Mouse (Mus musculus): Measurements from ENCODE around the gene Olfr1366. TPM values are rescaled to one million over a fixed set of nuclear protein-coding genes. Genes with fewer than 3 reads are reported as not detected.
A peak's percentile ranks its signal among the peaks of the same experiment; 100 is the strongest.
"Not testable (repeated sequence)": the region's sequence is repeated elsewhere in the genome, so short reads cannot be mapped to it uniquely, and the experiment has no call there.

Olfr1366 gene
- polyA plus RNA-seq (2012; rRNA removed), result not detected in 2 replicates

- H3K27ac ChIP-seq (ENCODE audit: insufficient read depth, low read length), result no peak within 1 kb of the TSS
- no peak for TF ChIP-seq POLR2A (IDR thresholded peaks at IDR 0.05; ENCODE audit: extremely low read depth, insufficient read depth, low read length)
- no peak for TF ChIP-seq CTCF (IDR thresholded peaks at IDR 0.05; ENCODE audit: extremely low read depth, insufficient read depth, low read length)
- no peak within 1 kb of the TSS for H3K4me3 ChIP-seq (ENCODE audit: insufficient read depth, low read length)
- H3K4me1 ChIP-seq (ENCODE audit: control insufficient read depth, insufficient read depth, low read length), result no peaks in the 10 kb centered on the region
Observed at GRCm38 (mm10) chr13:21542708-21543107, at the start of gene Olfr1366. TSS of gene Olfr1366 (minus strand) at chr13:21542808.

GRCm38 (mm10) chr13:21591618-21592017 lies 49.0 kb upstream of the Olfr1366 start:
- no peaks in the 10 kb centered on the region for H3K4me1 ChIP-seq (ENCODE audit: control insufficient read depth, insufficient read depth, low read length)
- TF ChIP-seq CTCF (IDR thresholded peaks at IDR 0.05; ENCODE audit: extremely low read depth, insufficient read depth, low read length) (no peak), POLR2A (IDR thresholded peaks at IDR 0.05; ENCODE audit: extremely low read depth, insufficient read depth, low read length) (no peak)
- no peak overlapping the region for H3K4me3 ChIP-seq (ENCODE audit: insufficient read depth, low read length)
- no peak overlapping the region for H3K27ac ChIP-seq (ENCODE audit: insufficient read depth, low read length)

GRCm38 (mm10) chr13:21581659-21582058 lies 39.1 kb upstream of the Olfr1366 start, which contains the start of gene Olfr1364:
TSS of gene Olfr1364 (minus strand) at chr13:21581759.
- Histone ChIP-seq H3K27ac (ENCODE audit: insufficient read depth, low read length) (no peak within 1 kb of the TSS), H3K4me3 (ENCODE audit: insufficient read depth, low read length) (no peak within 1 kb of the TSS), H3K4me1 (ENCODE audit: control insufficient read depth, insufficient read depth, low read length) (no peaks in the 10 kb centered on the region)
- TF ChIP-seq POLR2A (IDR thresholded peaks at IDR 0.05; ENCODE audit: extremely low read depth, insufficient read depth, low read length), result no peak
- TF ChIP-seq CTCF (IDR thresholded peaks at IDR 0.05; ENCODE audit: extremely low read depth, insufficient read depth, low read length), result no peak

- Histone ChIP-seq H3K4me1 (ENCODE audit: control insufficient read depth, insufficient read depth, low read length) (no peaks in the 10 kb centered on the region), H3K27ac (ENCODE audit: insufficient read depth, low read length) (no peak within 1 kb of the TSS), H3K4me3 (ENCODE audit: insufficient read depth, low read length) (no peak within 1 kb of the TSS)
- no peak for TF ChIP-seq POLR2A (IDR thresholded peaks at IDR 0.05; ENCODE audit: extremely low read depth, insufficient read depth, low read length)
- TF ChIP-seq CTCF (IDR thresholded peaks at IDR 0.05; ENCODE audit: extremely low read depth, insufficient read depth, low read length), result no peak
Observed at GRCm38 (mm10) chr13:21559793-21560192, 17.2 kb upstream of the Olfr1366 start, which contains the start of gene Olfr1535. TSS of gene Olfr1535 (minus strand) at chr13:21559893.

GRCm38 (mm10) chr13:21550416-21551110 lies 8.0 kb upstream of the Olfr1366 start:
- no peaks in the 10 kb centered on the region for H3K4me1 ChIP-seq (ENCODE audit: control insufficient read depth, insufficient read depth, low read length)
- no peak for TF ChIP-seq CTCF (IDR thresholded peaks at IDR 0.05; ENCODE audit: extremely low read depth, insufficient read depth, low read length)
- no peak overlapping the region for H3K4me3 ChIP-seq (ENCODE audit: insufficient read depth, low read length)
- H3K27ac ChIP-seq (ENCODE audit: insufficient read depth, low read length), result no peak overlapping the region

GRCm38 (mm10) chr13:21549487-21549886 lies 6.9 kb upstream of the Olfr1366 start:
- Histone ChIP-seq H3K27ac (ENCODE audit: insufficient read depth, low read length) (no peak overlapping the region), H3K4me1 (ENCODE audit: control insufficient read depth, insufficient read depth, low read length) (no peaks in the 10 kb centered on the region), H3K4me3 (ENCODE audit: insufficient read depth, low read length) (no peak overlapping the region)
- no peak for TF ChIP-seq POLR2A (IDR thresholded peaks at IDR 0.05; ENCODE audit: extremely low read depth, insufficient read depth, low read length)
- TF ChIP-seq CTCF (IDR thresholded peaks at IDR 0.05; ENCODE audit: extremely low read depth, insufficient read depth, low read length), result no peak

- Histone ChIP-seq H3K4me3 (ENCODE audit: insufficient read depth, low read length) (peak within 1 kb of the TSS; percentile 79), H3K4me1 (ENCODE audit: control insufficient read depth, insufficient read depth, low read length) (no peaks in the 10 kb centered on the region), H3K27ac (ENCODE audit: insufficient read depth, low read length) (peak within 1 kb of the TSS; percentile 67)
- no peak for TF ChIP-seq CTCF (IDR thresholded peaks at IDR 0.05; ENCODE audit: extremely low read depth, insufficient read depth, low read length)
- 0 out of 2 replicates have a peak, but pooled peaks have one; percentile 24 for TF ChIP-seq POLR2A (IDR thresholded peaks at IDR 0.05; ENCODE audit: extremely low read depth, insufficient read depth, low read length)
Observed at GRCm38 (mm10) chr13:21530781-21531201, 11.8 kb downstream of the Olfr1366 start, which contains the start of gene Zkscan8. TSS of gene Zkscan8 (minus strand) at chr13:21531120.

- no peak overlapping the region for H3K27ac ChIP-seq (ENCODE audit: insufficient read depth, low read length)
- TF ChIP-seq CTCF (IDR thresholded peaks at IDR 0.05; ENCODE audit: extremely low read depth, insufficient read depth, low read length), result no peak
Observed at GRCm38 (mm10) chr13:21530136-21530535, 12.5 kb downstream of the Olfr1366 start.

GRCm38 (mm10) chr13:21506221-21506649 lies 36.4 kb downstream of the Olfr1366 start:
- H3K4me1 ChIP-seq (ENCODE audit: control insufficient read depth, insufficient read depth, low read length), result no peaks in the 10 kb centered on the region; the same call in 1 of the 2 replicates
- TF ChIP-seq CTCF (IDR thresholded peaks at IDR 0.05; ENCODE audit: extremely low read depth, insufficient read depth, low read length) (no peak), POLR2A (IDR thresholded peaks at IDR 0.05; ENCODE audit: extremely low read depth, insufficient read depth, low read length) (peak; percentile 58; the same call in 1 of the 2 replicates)
- peak overlapping the region; percentile 71 for H3K27ac ChIP-seq (ENCODE audit: insufficient read depth, low read length)
- peak overlapping the region; percentile 90 for H3K4me3 ChIP-seq (ENCODE audit: insufficient read depth, low read length)

More at GRCm38 (mm10) chr13:21530136-21530535, 12.5 kb downstream of the Olfr1366 start:
- H3K4me1 ChIP-seq (ENCODE audit: control insufficient read depth, insufficient read depth, low read length), result no peaks in the 10 kb centered on the region; the same call in 1 of the 2 replicates
- peak overlapping the region; percentile 79; the same call in 1 of the 2 replicates for H3K4me3 ChIP-seq (ENCODE audit: insufficient read depth, low read length)

- no peak overlapping the region for H3K27ac ChIP-seq (ENCODE audit: insufficient read depth, low read length)
- H3K4me3 ChIP-seq (ENCODE audit: insufficient read depth, low read length), result no peak overlapping the region
- TF ChIP-seq POLR2A (IDR thresholded peaks at IDR 0.05; ENCODE audit: extremely low read depth, insufficient read depth, low read length) (no peak), CTCF (IDR thresholded peaks at IDR 0.05; ENCODE audit: extremely low read depth, insufficient read depth, low read length) (no peak)
- H3K4me1 ChIP-seq (ENCODE audit: control insufficient read depth, insufficient read depth, low read length), result no peaks in the 10 kb centered on the region; the same call in 1 of the 2 replicates
Observed at GRCm38 (mm10) chr13:21502296-21502695, 40.3 kb downstream of the Olfr1366 start.

- not testable (repeated sequence) for H3K4me3 ChIP-seq (ENCODE audit: insufficient read depth, low read length); H3K4me1 ChIP-seq (ENCODE audit: control insufficient read depth, insufficient read depth, low read length); H3K27ac ChIP-seq (ENCODE audit: insufficient read depth, low read length)
Observed at GRCm38 (mm10) chr13:21501182-21501581, 41.4 kb downstream of the Olfr1366 start, which contains the start of gene Gm11273. TSS of gene Gm11273 (minus strand) at chr13:21501418.

Measured in cortical plate, adult 2 months (tissue).